In the genomic region with DNA sequence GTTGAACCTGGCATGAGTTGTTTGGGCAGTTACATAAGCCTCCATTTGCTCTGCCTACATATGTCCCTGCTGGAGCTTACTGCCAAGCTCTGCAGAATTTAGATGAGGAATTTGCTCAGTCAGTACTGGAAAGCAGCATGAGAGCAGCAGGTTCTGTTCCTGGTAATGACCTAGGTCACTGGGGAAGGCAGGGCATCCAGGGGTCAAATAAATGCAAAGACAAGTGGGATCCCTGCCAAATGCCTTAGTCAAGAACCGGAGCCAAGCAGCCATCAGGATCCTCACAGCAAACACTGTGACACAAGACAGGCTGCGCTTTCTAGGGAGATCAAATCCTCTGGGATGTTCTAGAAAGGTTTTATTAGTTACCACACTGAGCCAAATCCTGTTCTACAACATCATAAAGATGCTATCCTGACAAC, we compare ENCODE assay signal across 8 mouse cellular contexts.
DNase-seq lines count a peak whose midpoint lies in the region; ATAC-seq lines count a peak whose summit lies in the region.

No protein-coding gene starts in this region.

- H3K27ac ChIP-seq in kidney, embryonic 16.5 days (ENCODE audit: low read length) = no peak overlapping the region
- H3K27ac ChIP-seq in midbrain, embryonic 12.5 days (replicated peaks) = peak overlapping the region; percentile 39; the same call in 1 of the 2 replicates

- no peak overlapping the region for H3K9ac ChIP-seq in kidney, embryonic 16.5 days (replicated peaks; ENCODE audit: low read length)
- H3K9ac ChIP-seq in midbrain, embryonic 12.5 days (replicated peaks) = no peak overlapping the region

- 25% methylated on average over 2 of the region's 2 CpGs for WGBS in kidney, embryonic 16.5 days
- 47% methylated on average over 2 of the region's 2 CpGs for WGBS in midbrain, embryonic 12.5 days

- peak; percentile 88 for ATAC-seq in kidney, embryonic 16.5 days (ENCODE audit: low FRiP score, low TSS enrichment)
- ATAC-seq in midbrain, embryonic 12.5 days (ENCODE audit: low FRiP score, low read depth) = peak; percentile 30; the same call in 1 of the 2 replicates

- no peaks in the 10 kb centered on the region for H3K27me3 ChIP-seq in kidney, embryonic 16.5 days (ENCODE audit: insufficient read depth, low read length)
- H3K27me3 ChIP-seq in midbrain, embryonic 12.5 days = no peaks in the 10 kb centered on the region

- peak; percentile 57 for DNase-seq in layer of hippocampus, adult 11-12 months (ENCODE audit: low spot score)
- no peak for DNase-seq in layer of hippocampus, postnatal 10 days (ENCODE audit: low spot score in 2 of 2)
- DNase-seq in cerebellum, postnatal 25 days = peak; percentile 55 to 67
- no peak for DNase-seq in thymus, postnatal 4 days
- DNase-seq in thymus, postnatal 36 days = no peak
- DNase-seq in B cell, adult 2 months = no peak

- H3K4me2 ChIP-seq in kidney, embryonic 16.5 days (replicated peaks; ENCODE audit: low read depth, low read length) = no peak overlapping the region
- no peak overlapping the region for H3K4me2 ChIP-seq in midbrain, embryonic 12.5 days (replicated peaks)

- peaks cover 9% of the 10 kb centered on the region; the same call in 1 of the 2 replicates for H3K4me1 ChIP-seq in kidney, embryonic 16.5 days (ENCODE audit: insufficient read depth, low read length)
- H3K4me1 ChIP-seq in midbrain, embryonic 12.5 days = no peaks in the 10 kb centered on the region

- no peaks in the 10 kb centered on the region for H3K9me3 ChIP-seq in kidney, embryonic 16.5 days (ENCODE audit: low read length)
- H3K9me3 ChIP-seq in midbrain, embryonic 12.5 days = no peaks in the 10 kb centered on the region

- H3K36me3 ChIP-seq in kidney, embryonic 16.5 days (ENCODE audit: insufficient read depth, low read length) = no peaks in the 10 kb centered on the region
- no peaks in the 10 kb centered on the region for H3K36me3 ChIP-seq in midbrain, embryonic 12.5 days

- H3K4me3 ChIP-seq in kidney, embryonic 16.5 days (ENCODE audit: low read length) = no peak overlapping the region
- H3K4me3 ChIP-seq in midbrain, embryonic 12.5 days = no peak overlapping the region

Comparison
In these comparisons a context has a peak if more than half of its experiments do, and no peak if none do; other contexts are left out.
1. DNase-seq: peak in layer of hippocampus, adult 11-12 months (single experiment) and cerebellum, postnatal 25 days (2 of 2); none in layer of hippocampus, postnatal 10 days (0 of 2), thymus, postnatal 4 days (single experiment), thymus, postnatal 36 days (0 of 2) and B cell, adult 2 months (0 of 2).